In the genomic region with DNA sequence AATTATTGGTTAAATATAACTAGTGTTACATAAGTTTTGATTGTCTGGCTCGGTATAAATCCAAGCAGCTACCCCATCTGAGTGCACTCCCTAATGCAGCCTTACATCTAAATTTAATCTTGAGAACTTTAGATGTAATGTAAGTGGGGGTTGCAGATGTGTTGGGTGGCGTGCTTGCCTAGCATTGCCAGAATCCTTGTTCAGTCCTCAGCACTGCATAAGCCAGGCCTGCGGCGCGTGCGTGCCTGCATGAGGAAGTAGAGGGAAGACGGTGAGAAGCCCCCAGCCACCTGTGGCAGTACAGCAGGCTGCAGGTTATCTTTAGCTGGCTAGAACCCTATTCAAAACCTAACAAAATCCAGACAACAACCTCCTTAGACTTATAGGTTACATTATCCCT, we compare ENCODE assay signal across 14 mouse cellular contexts. TPM values are rescaled to one million over a fixed set of nuclear protein-coding genes. Genes with fewer than 3 reads are reported as not detected.
A peak's percentile ranks its signal among the peaks of the same experiment; 100 is the strongest.
DNase-seq lines count a peak whose midpoint lies in the region; ATAC-seq and TF ChIP-seq lines count a peak whose summit lies in the region.
"Had no signal": no experiment of that assay in that cellular context is flagged by ENCODE, and none has a peak within 500 bp of the region (broad histone marks: within the 10 kb centered on the region; RNA-seq: fewer than 3 reads in every experiment).

No protein-coding gene starts in this region.

- no peak for TF ChIP-seq CTCF in gastrocnemius, adult 2 months (IDR thresholded peaks at IDR 0.05)
- no peak for TF ChIP-seq CTCF in liver, postnatal 0 days (IDR thresholded peaks at IDR 0.05; ENCODE audit: low read depth)

- no peak for DNase-seq in gastrocnemius, adult 2 months
- no peak for DNase-seq in gastrocnemius, postnatal 14 days
- peak; percentile 85 for DNase-seq in A20 (ENCODE audit: low read depth, low spot score)
- peak; percentile 36 to 61 for DNase-seq in left cerebral cortex, adult 18-20 months (ENCODE audit: low spot score in 2 of 2)
- peak; percentile 56 to 66 for DNase-seq in right cerebral cortex, adult 2 months (ENCODE audit: low spot score in 2 of 2)
- no peak for DNase-seq in ovary, postnatal 36 days (ENCODE audit: low spot score)
- no peak for DNase-seq in liver, postnatal 0 days
- DNase-seq: cerebellum, postnatal 14 days had no signal

- H3K4me3 ChIP-seq in gastrocnemius, adult 2 months, result no peak overlapping the region
- no peak overlapping the region for H3K4me3 ChIP-seq in intestine, embryonic 15.5 days (replicated peaks)
- H3K4me3 ChIP-seq in liver, postnatal 0 days (ENCODE audit: low read depth, low read length), result no peak overlapping the region
- H3K4me3 ChIP-seq: embryonic facial prominence, embryonic 15.5 days; forebrain, embryonic 15.5 days; liver, embryonic 15.5 days had no signal

- intact Hi-C loops in gastrocnemius, adult 2 months (cut with DNase I), result no loop called here
- intact Hi-C loops in gastrocnemius, postnatal 14 days (cut with DNase I; ENCODE audit: low total_unique reads), result no loop called here

- no peaks in the 10 kb centered on the region for H3K36me3 ChIP-seq in intestine, embryonic 15.5 days
- H3K36me3 ChIP-seq in liver, postnatal 0 days (replicated peaks; ENCODE audit: insufficient read depth, low read length), result no peaks in the 10 kb centered on the region
- H3K36me3 ChIP-seq: embryonic facial prominence, embryonic 15.5 days; forebrain, embryonic 15.5 days; liver, embryonic 15.5 days had no signal

- no peak for ATAC-seq in intestine, embryonic 15.5 days
- ATAC-seq in liver, postnatal 0 days, result no peak
- ATAC-seq: forebrain, embryonic 15.5 days; hindbrain, embryonic 16.5 days had no signal

- no peak overlapping the region for H3K4me2 ChIP-seq in intestine, embryonic 15.5 days (replicated peaks)
- H3K4me2 ChIP-seq in liver, postnatal 0 days (ENCODE audit: low read depth, low read length), result no peak overlapping the region
- H3K4me2 ChIP-seq: embryonic facial prominence, embryonic 15.5 days; forebrain, embryonic 15.5 days; liver, embryonic 15.5 days had no signal

- H3K27me3 ChIP-seq in intestine, embryonic 15.5 days (replicated peaks), result no peaks in the 10 kb centered on the region
- no peaks in the 10 kb centered on the region for H3K27me3 ChIP-seq in liver, postnatal 0 days (ENCODE audit: insufficient read depth, low read length)
- H3K27me3 ChIP-seq: embryonic facial prominence, embryonic 15.5 days; forebrain, embryonic 15.5 days; liver, embryonic 15.5 days had no signal

- WGBS in intestine, embryonic 15.5 days, result 84% methylated on average over 7 of the region's 7 CpGs
- 72% methylated on average over 7 of the region's 7 CpGs for WGBS in liver, postnatal 0 days (ENCODE audit: insufficient replicate concordance)

- H3K9me3 ChIP-seq in intestine, embryonic 15.5 days, result no peaks in the 10 kb centered on the region
- no peaks in the 10 kb centered on the region for H3K9me3 ChIP-seq in liver, postnatal 0 days (ENCODE audit: low read length)
- H3K9me3 ChIP-seq: embryonic facial prominence, embryonic 15.5 days; forebrain, embryonic 15.5 days; liver, embryonic 15.5 days had no signal

- no peak for TF ChIP-seq EP300 in liver, postnatal 0 days (IDR thresholded peaks at IDR 0.05; ENCODE audit: low read depth)

- no peak overlapping the region for H3K9ac ChIP-seq in intestine, embryonic 15.5 days
- H3K9ac ChIP-seq in liver, postnatal 0 days (replicated peaks), result no peak overlapping the region
- H3K9ac ChIP-seq: embryonic facial prominence, embryonic 15.5 days; forebrain, embryonic 15.5 days; liver, embryonic 15.5 days had no signal

- no peaks in the 10 kb centered on the region for H3K4me1 ChIP-seq in intestine, embryonic 15.5 days (replicated peaks)
- peaks cover 10% of the 10 kb centered on the region; the same call in 1 of the 2 replicates for H3K4me1 ChIP-seq in liver, postnatal 0 days (ENCODE audit: insufficient read depth)
- H3K4me1 ChIP-seq: embryonic facial prominence, embryonic 15.5 days; forebrain, embryonic 15.5 days had no signal

- H3K27ac ChIP-seq in gastrocnemius, adult 2 months, result 0 out of 2 replicates have a peak overlapping the region, but pooled peaks have one; percentile 6
- no peak overlapping the region for H3K27ac ChIP-seq in intestine, embryonic 15.5 days
- H3K27ac ChIP-seq in liver, postnatal 0 days (ENCODE audit: low read depth), result no peak overlapping the region
- H3K27ac ChIP-seq: embryonic facial prominence, embryonic 15.5 days; forebrain, embryonic 15.5 days; kidney, postnatal 0 days; liver, embryonic 15.5 days had no signal

RNA-seq across cellular contexts. Expression of a gene that starts 13.5 kb away (rescaled TPM):
- 10 to 100 TPM; 13.6 to 15.6 TPM for total RNA-seq in gastrocnemius, adult 2 months (2021)
- total RNA-seq in gastrocnemius, postnatal 14 days (2021), result 10 to 100 TPM; 14.4 to 14.8 TPM
- 10 to 100 TPM; 94.0 to 100.0 TPM for total RNA-seq in left cerebral cortex, adult 18-20 months (2021)
- 4.8 and 5.4 TPM in 2 replicates for polyA plus RNA-seq in intestine, embryonic 15.5 days (2015; fragmentation: Nextera tagmentation; extraction: Ambion mirVana)
- polyA plus RNA-seq in liver, postnatal 0 days (2015; fragmentation: Nextera tagmentation; extraction: Ambion mirVana), result 5.4 and 5.6 TPM in 2 replicates

Comparison
In these comparisons a context has a peak if more than half of its experiments do, and no peak if none do; other contexts are left out.
1. DNase-seq: peak in A20 (single experiment), left cerebral cortex, adult 18-20 months (2 of 2) and right cerebral cortex, adult 2 months (2 of 2); none in gastrocnemius, adult 2 months (single experiment), gastrocnemius, postnatal 14 days (single experiment), ovary, postnatal 36 days (single experiment) and liver, postnatal 0 days (single experiment).
2. RNA of a gene that starts 13.5 kb away (total RNA-seq): 94.0 to 100.0 TPM in left cerebral cortex, adult 18-20 months; 13.6 to 15.6 TPM in gastrocnemius, adult 2 months and 14.4 to 14.8 TPM in gastrocnemius, postnatal 14 days; every median in the first group is over 4 times any median in the second.